Mouse (Mus musculus) heart, embryonic 13.5 days (tissue): ENCODE results near the gene Rad51b. TPM values are rescaled to one million over a fixed set of nuclear protein-coding genes. Genes with fewer than 3 reads are reported as not detected.

Experiments used
- ATAC-seq: fragments of 200-750 bp; cut with Nextera tagmentation; 2 replicates; pipeline ENCODE4 v1.8.0; 2017; ENCODE audit warnings: moderate TSS enrichment; ENCODE audit not compliant: insufficient number of reproducible peaks, low FRiP score, low TSS enrichment; ENCODE audit errors: extremely low read depth
- H3K27ac ChIP-seq: fragments of 300-500 bp; sonication (generic); replicated peaks from 2 replicates; pipeline ENCODE4 v1.5.1; 2015; ENCODE audit warnings: moderate library complexity, mild to moderate bottlenecking, inconsistent platforms
- H3K27me3 ChIP-seq: fragments of 300-500 bp; sonication (generic); replicated peaks from 2 replicates; pipeline ENCODE4 v1.6.1; 2015; ENCODE audit warnings: mild to moderate bottlenecking, inconsistent platforms
- H3K36me3 ChIP-seq: fragments of 300-500 bp; sonication (generic); 2 replicates; pipeline ENCODE4 v1.6.1; 2015; ENCODE audit warnings: mild to moderate bottlenecking, inconsistent platforms
- H3K4me1 ChIP-seq: fragments of 300-500 bp; sonication (generic); 2 replicates; pipeline ENCODE4 v1.6.1; 2015; ENCODE audit warnings: inconsistent platforms
- H3K4me2 ChIP-seq: fragments of 300-500 bp; sonication (generic); 2 replicates; pipeline ENCODE4 v1.6.1; 2015; ENCODE audit warnings: inconsistent platforms, mild to moderate bottlenecking, moderate library complexity
- H3K4me3 ChIP-seq: fragments of 300-500 bp; sonication (generic); 2 replicates; pipeline ENCODE4 v1.5.1; 2015; ENCODE audit warnings: moderate library complexity, mild to moderate bottlenecking, inconsistent platforms
- H3K9ac ChIP-seq: fragments of 300-500 bp; sonication (generic); 2 replicates; pipeline ENCODE4 v1.6.1; 2015; ENCODE audit warnings: inconsistent platforms, mild to moderate bottlenecking, moderate library complexity
- H3K9me3 ChIP-seq: fragments of 300-500 bp; sonication (generic); 2 replicates; pipeline ENCODE4 v1.6.1; 2016; ENCODE audit warnings: inconsistent platforms
- WGBS: fragments of 180-500 bp; shearing (Covaris S2); methylation state at CpG from one replicate; pipeline ENCODE4 v1.1.7; 2015; ENCODE audit warnings: mixed read lengths; 5-methylcytosine and 5-hydroxymethylcytosine counted together
- polyA plus RNA-seq: library from polyadenylated mRNA; unstranded; fragments of >200 nt; fragmentation: Nextera tagmentation; extraction: Ambion mirVana; gene quantifications from 2 replicates; pipeline ENCODE4 v1.2.1, GENCODE M21; 2015

Gene Rad51b
- polyA plus RNA-seq, 1 experiment from 2014 or later, result 4.8 TPM

GRCm38 (mm10) chr12:79793382-79793781, 496.3 kb downstream of the Rad51b start:
- ATAC-seq, result no peak
- peaks cover 29% of the 10 kb centered on the region for H3K4me1 ChIP-seq
- H3K4me2 ChIP-seq, result no peak overlapping the region
- no peaks in the 10 kb centered on the region for H3K9me3 ChIP-seq
- H3K36me3 ChIP-seq, result no peaks in the 10 kb centered on the region
- no peak overlapping the region for H3K4me3 ChIP-seq
- H3K9ac ChIP-seq, result no peak overlapping the region
- WGBS, result 71% methylated on average over 8 of the region's 8 CpGs
- H3K27ac ChIP-seq, result no peak overlapping the region
- no peaks in the 10 kb centered on the region for H3K27me3 ChIP-seq

GRCm38 (mm10) chr12:79794802-79795201, 497.7 kb downstream of the Rad51b start:
- H3K27ac ChIP-seq, result no peak overlapping the region
- no peak for ATAC-seq
- H3K9me3 ChIP-seq, result no peaks in the 10 kb centered on the region
- 87% methylated on average over 4 of the region's 4 CpGs for WGBS
- H3K9ac ChIP-seq, result no peak overlapping the region
- no peak overlapping the region for H3K4me3 ChIP-seq
- no peak overlapping the region for H3K4me2 ChIP-seq
- no peaks in the 10 kb centered on the region for H3K36me3 ChIP-seq
- H3K27me3 ChIP-seq, result no peaks in the 10 kb centered on the region
- peaks cover 29% of the 10 kb centered on the region for H3K4me1 ChIP-seq

GRCm38 (mm10) chr12:79796260-79796659, 499.2 kb downstream of the Rad51b start:
- H3K27ac ChIP-seq, result peak overlapping the region; percentile 65
- H3K4me2 ChIP-seq, result no peak overlapping the region
- 57% methylated on average over 6 of the region's 6 CpGs for WGBS
- no peak overlapping the region for H3K4me3 ChIP-seq
- no peaks in the 10 kb centered on the region for H3K27me3 ChIP-seq
- no peak for ATAC-seq
- H3K9me3 ChIP-seq, result no peaks in the 10 kb centered on the region
- no peak overlapping the region for H3K9ac ChIP-seq
- no peaks in the 10 kb centered on the region for H3K36me3 ChIP-seq
- H3K4me1 ChIP-seq, result peaks cover 29% of the 10 kb centered on the region

GRCm38 (mm10) chr12:79796823-79797821, 500.0 kb downstream of the Rad51b start:
- Histone ChIP-seq H3K27ac (peak overlapping the region; percentile 65), H3K36me3 (no peaks in the 10 kb centered on the region), H3K4me1 (peaks cover 22% of the 10 kb centered on the region), H3K4me2 (no peak overlapping the region), H3K27me3 (no peaks in the 10 kb centered on the region), H3K9ac (no peak overlapping the region), H3K4me3 (no peak overlapping the region), H3K9me3 (no peaks in the 10 kb centered on the region)
- no peak for ATAC-seq
- 69% methylated on average over 18 of the region's 18 CpGs for WGBS

- no peak overlapping the region for H3K9ac ChIP-seq
- 90% methylated on average over 3 of the region's 3 CpGs for WGBS
- no peaks in the 10 kb centered on the region for H3K9me3 ChIP-seq
- no peak overlapping the region for H3K27ac ChIP-seq
- no peak overlapping the region for H3K4me3 ChIP-seq
- H3K4me2 ChIP-seq, result no peak overlapping the region
- H3K27me3 ChIP-seq, result no peaks in the 10 kb centered on the region
- no peaks in the 10 kb centered on the region for H3K36me3 ChIP-seq
- ATAC-seq, result no peak
- peaks cover 12% of the 10 kb centered on the region; the same call in 1 of the 2 replicates for H3K4me1 ChIP-seq
Measured at GRCm38 (mm10) chr12:79798488-79798887, 501.4 kb downstream of the Rad51b start.

- Histone ChIP-seq H3K4me2 (no peak overlapping the region), H3K27me3 (no peaks in the 10 kb centered on the region), H3K36me3 (no peaks in the 10 kb centered on the region), H3K4me3 (no peak overlapping the region), H3K9ac (no peak overlapping the region), H3K27ac (no peak overlapping the region), H3K4me1 (peaks cover 12% of the 10 kb centered on the region; the same call in 1 of the 2 replicates), H3K9me3 (no peaks in the 10 kb centered on the region)
- WGBS, result 68% methylated on average over 5 of the region's 5 CpGs
- no peak for ATAC-seq
Measured at GRCm38 (mm10) chr12:79799370-79799769, 502.3 kb downstream of the Rad51b start.

- Histone ChIP-seq H3K4me1 (peaks cover 17% of the 10 kb centered on the region), H3K9ac (no peak overlapping the region), H3K36me3 (no peaks in the 10 kb centered on the region), H3K9me3 (no peaks in the 10 kb centered on the region), H3K4me2 (no peak overlapping the region), H3K27ac (no peak overlapping the region), H3K27me3 (no peaks in the 10 kb centered on the region), H3K4me3 (no peak overlapping the region)
- ATAC-seq, result no peak
- 65% methylated on average over 1 of the region's 1 CpGs for WGBS
Measured at GRCm38 (mm10) chr12:79803670-79804069, 506.6 kb downstream of the Rad51b start.

GRCm38 (mm10) chr12:79804776-79805524, 507.9 kb downstream of the Rad51b start:
- Histone ChIP-seq H3K27ac (0 out of 2 replicates have a peak overlapping the region, but pooled peaks have one; percentile 5), H3K9me3 (no peaks in the 10 kb centered on the region), H3K27me3 (no peaks in the 10 kb centered on the region), H3K4me3 (no peak overlapping the region), H3K4me1 (peaks cover 20% of the 10 kb centered on the region), H3K36me3 (no peaks in the 10 kb centered on the region), H3K9ac (no peak overlapping the region), H3K4me2 (no peak overlapping the region)
- ATAC-seq, result no peak
- WGBS, result 60% methylated on average over 8 of the region's 8 CpGs

- Histone ChIP-seq H3K27me3 (no peaks in the 10 kb centered on the region), H3K4me3 (no peak overlapping the region), H3K36me3 (no peaks in the 10 kb centered on the region), H3K9ac (peak overlapping the region; percentile 73; the same call in 1 of the 2 replicates), H3K9me3 (no peaks in the 10 kb centered on the region), H3K4me1 (peaks cover 20% of the 10 kb centered on the region), H3K4me2 (peak overlapping the region; percentile 54), H3K27ac (peak overlapping the region; percentile 45; the same call in 1 of the 2 replicates)
- 70% methylated on average over 4 of the region's 4 CpGs for WGBS
- no peak for ATAC-seq
Measured at GRCm38 (mm10) chr12:79806990-79807389, 509.9 kb downstream of the Rad51b start.

GRCm38 (mm10) chr12:79807410-79807847, 510.3 kb downstream of the Rad51b start:
- Histone ChIP-seq H3K9me3 (no peaks in the 10 kb centered on the region), H3K36me3 (no peaks in the 10 kb centered on the region), H3K4me2 (peak overlapping the region; percentile 54), H3K4me3 (no peak overlapping the region), H3K9ac (peak overlapping the region; percentile 73), H3K27ac (peak overlapping the region; percentile 45; the same call in 1 of the 2 replicates), H3K27me3 (no peaks in the 10 kb centered on the region), H3K4me1 (peaks cover 20% of the 10 kb centered on the region)
- ATAC-seq, result no peak
- WGBS, result 21% methylated on average over 10 of the region's 10 CpGs

- Histone ChIP-seq H3K9me3 (no peaks in the 10 kb centered on the region), H3K4me3 (no peak overlapping the region), H3K27me3 (no peaks in the 10 kb centered on the region), H3K4me1 (peaks cover 20% of the 10 kb centered on the region), H3K9ac (no peak overlapping the region), H3K4me2 (peak overlapping the region; percentile 54), H3K27ac (no peak overlapping the region), H3K36me3 (no peaks in the 10 kb centered on the region)
- 86% methylated on average over 8 of the region's 8 CpGs for WGBS
- ATAC-seq, result no peak
Measured at GRCm38 (mm10) chr12:79807938-79808401, 510.9 kb downstream of the Rad51b start.
